Mouse (Mus musculus) intestine, postnatal 0 days (tissue): ENCODE measurements around the gene Sec16b. TPM values are rescaled to one million over a fixed set of nuclear protein-coding genes. Genes with fewer than 3 reads are reported as not detected.

Experiments
- ATAC-seq: fragments of 200-750 bp; cut with Nextera tagmentation; 2 replicates; pipeline ENCODE4 v1.8.0; 2017; ENCODE audit warnings: mild to moderate bottlenecking, moderate TSS enrichment, moderate library complexity
- H3K27ac ChIP-seq: fragments of 300-500 bp; sonication (generic); 2 replicates; pipeline ENCODE4 v1.5.1; 2014; ENCODE audit warnings: mild to moderate bottlenecking, low read depth, low read length, moderate library complexity
- H3K27me3 ChIP-seq: fragments of 300-500 bp; sonication (generic); replicated peaks from 2 replicates; pipeline ENCODE4 v1.6.1; 2014; ENCODE audit warnings: low read length, mixed read lengths; ENCODE audit not compliant: control insufficient read depth, insufficient read depth
- H3K36me3 ChIP-seq: fragments of 300-500 bp; sonication (generic); 2 replicates; pipeline ENCODE4 v1.6.1; 2014; ENCODE audit warnings: mild to moderate bottlenecking, moderate library complexity; ENCODE audit not compliant: control insufficient read depth, insufficient read depth
- H3K4me1 ChIP-seq: fragments of 300-500 bp; sonication (generic); replicated peaks from 2 replicates; pipeline ENCODE4 v1.6.1; 2014; ENCODE audit warnings: antibody characterized with exemption, low read length, mixed read lengths; ENCODE audit not compliant: control insufficient read depth, insufficient read depth
- H3K4me2 ChIP-seq: fragments of 300-500 bp; sonication (generic); replicated peaks from 2 replicates; pipeline ENCODE4 v1.6.1; 2014; ENCODE audit warnings: low read depth, mild to moderate bottlenecking, moderate library complexity
- H3K4me3 ChIP-seq: fragments of 300-500 bp; sonication (generic); 2 replicates; pipeline ENCODE4 v1.5.1; 2014; ENCODE audit warnings: low read depth, low read length
- H3K9ac ChIP-seq: fragments of 300-500 bp; sonication (generic); 2 replicates; pipeline ENCODE4 v1.6.1; 2014; ENCODE audit warnings: mild to moderate bottlenecking, low read depth, low read length
- H3K9me3 ChIP-seq: fragments of 300-500 bp; sonication (generic); 2 replicates; pipeline ENCODE4 v1.6.1; 2016; ENCODE audit warnings: mixed run types; ENCODE audit not compliant: control insufficient read depth
- CTCF ChIP-seq: sonication (generic); IDR thresholded peaks from 2 replicates; pipeline ENCODE4 v1.5.1; 2016; ENCODE audit warnings: low read depth, mild to moderate bottlenecking, control low read depth, antibody characterized with exemption, moderate library complexity
- WGBS: fragments of 180-500 bp; shearing (Covaris S2); extraction: QIAGEN DNeasy Blood & Tissue Kit; methylation state at CpG from one replicate; pipeline ENCODE4 v1.1.7; 2014; 5-methylcytosine and 5-hydroxymethylcytosine counted together
- polyA plus RNA-seq: library from polyadenylated mRNA; unstranded; fragments of >200 nt; fragmentation: Nextera tagmentation; extraction: Ambion mirVana; gene quantifications from 2 replicates; pipeline ENCODE4 v1.2.1, GENCODE M21; 2015

Sec16b gene
- polyA plus RNA-seq, 1 experiment from 2014 or later: 28.6 TPM

DNA sequence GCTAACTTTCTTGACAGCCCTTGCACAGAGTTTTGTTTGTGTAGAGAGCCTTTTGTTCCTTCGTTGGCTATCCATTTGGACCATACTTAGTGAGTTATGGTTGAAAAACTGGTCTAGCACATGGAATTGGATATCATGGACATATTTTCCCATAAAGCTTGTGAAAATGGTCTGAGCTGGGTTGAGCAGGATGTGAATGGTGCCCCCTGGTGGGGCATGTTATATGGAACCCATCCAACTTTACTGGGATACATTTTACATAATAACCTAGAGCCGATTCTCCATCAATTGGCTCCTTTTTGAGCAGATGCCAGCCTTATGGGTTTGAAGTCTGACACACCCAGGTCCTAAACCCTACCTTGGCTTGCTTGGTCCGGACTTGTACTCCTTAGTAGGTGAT is 41.3 kb upstream of the Sec16b start:
- Histone ChIP-seq H3K9me3 (no peaks in the 10 kb centered on the region), H3K36me3 (no peaks in the 10 kb centered on the region), H3K4me1 (no peaks in the 10 kb centered on the region), H3K27ac (no peak overlapping the region), H3K9ac (no peak overlapping the region), H3K4me3 (no peak overlapping the region), H3K4me2 (no peak overlapping the region), H3K27me3 (no peaks in the 10 kb centered on the region)
- ATAC-seq: no peak
- TF ChIP-seq CTCF: peak; percentile 66
- 80% methylated on average over 3 of the region's 3 CpGs for WGBS

DNA sequence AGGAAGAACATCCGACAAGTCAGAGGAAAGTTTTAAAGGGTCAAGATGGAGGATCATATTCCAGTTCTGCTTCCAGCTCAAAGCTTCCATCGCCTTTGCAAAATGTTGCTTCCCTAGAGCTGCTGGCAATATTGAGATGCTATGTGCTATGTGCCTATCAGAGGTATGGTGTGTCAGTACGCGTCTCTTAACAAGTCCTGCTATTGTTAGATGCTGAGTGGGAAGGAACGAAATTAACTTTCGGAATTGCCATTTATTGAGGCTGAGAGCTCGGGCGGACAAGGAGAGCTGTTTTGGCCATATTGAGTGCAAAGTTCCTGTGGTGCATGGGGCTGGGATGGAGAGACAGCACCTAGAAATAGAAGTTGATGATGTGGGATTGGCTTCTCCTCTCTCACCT is 38.7 kb upstream of the Sec16b start:
- H3K4me1 ChIP-seq: no peaks in the 10 kb centered on the region
- 93% methylated on average over 8 of the region's 8 CpGs for WGBS
- no peaks in the 10 kb centered on the region for H3K36me3 ChIP-seq
- no peak for ATAC-seq
- H3K27me3 ChIP-seq: no peaks in the 10 kb centered on the region
- H3K27ac ChIP-seq: no peak overlapping the region
- H3K4me3 ChIP-seq: no peak overlapping the region
- no peaks in the 10 kb centered on the region for H3K9me3 ChIP-seq
- no peak overlapping the region for H3K4me2 ChIP-seq
- TF ChIP-seq CTCF: no peak
- H3K9ac ChIP-seq: no peak overlapping the region

DNA sequence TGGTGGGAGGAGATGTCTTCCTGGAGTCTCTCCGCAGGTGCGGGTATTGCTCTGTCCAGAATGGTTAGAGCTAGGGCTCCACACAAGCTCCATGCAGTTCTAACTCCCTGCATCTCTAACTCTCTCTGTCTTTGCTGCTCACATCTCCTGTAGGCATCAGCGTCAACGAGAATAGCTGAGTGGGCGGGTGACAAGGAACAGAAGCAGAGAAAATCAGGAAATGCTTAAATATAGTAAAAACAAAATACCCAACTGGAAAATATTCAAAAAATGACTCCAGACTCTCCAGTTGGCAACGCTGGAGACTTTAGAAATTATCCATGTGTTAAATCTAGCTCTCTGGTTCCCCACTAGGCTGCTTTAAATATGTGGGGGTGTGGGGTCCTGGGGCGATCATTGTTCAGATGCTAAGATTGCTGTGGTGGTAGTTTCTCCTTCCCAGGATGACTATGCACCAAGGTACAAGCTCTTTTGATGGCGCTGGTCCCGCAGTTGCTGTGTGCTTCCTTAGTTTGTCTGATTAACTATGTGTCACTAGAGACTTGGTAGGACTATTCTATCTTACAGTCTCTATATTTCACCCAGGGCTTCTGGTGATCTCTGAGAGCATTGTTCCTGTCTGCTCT is 35.7 kb upstream of the Sec16b start:
- Histone ChIP-seq H3K9me3 (no peaks in the 10 kb centered on the region), H3K27me3 (no peaks in the 10 kb centered on the region), H3K9ac (no peak overlapping the region), H3K36me3 (no peaks in the 10 kb centered on the region), H3K4me3 (no peak overlapping the region), H3K4me1 (no peaks in the 10 kb centered on the region), H3K27ac (no peak overlapping the region), H3K4me2 (no peak overlapping the region)
- no peak for TF ChIP-seq CTCF
- WGBS: 91% methylated on average over 9 of the region's 9 CpGs
- ATAC-seq: no peak

DNA sequence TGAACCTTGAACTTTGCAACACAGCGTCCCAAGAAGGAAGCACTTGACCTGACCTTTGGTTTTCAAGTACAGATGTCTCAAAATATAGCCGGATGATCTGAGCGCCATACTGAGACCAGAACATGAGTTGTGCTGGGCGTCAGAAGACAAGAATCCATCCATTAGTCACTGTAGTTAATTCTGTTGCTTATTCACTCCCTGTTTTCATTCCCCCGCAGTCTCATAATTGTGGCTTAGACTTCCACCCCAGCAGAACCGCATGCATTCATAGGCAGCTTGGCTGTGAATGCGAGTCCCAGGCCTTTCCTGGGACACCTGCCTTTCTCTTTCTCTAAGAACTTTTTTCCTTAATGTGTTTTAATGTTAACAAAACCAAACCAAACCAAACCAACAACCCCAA is 33.8 kb upstream of the Sec16b start:
- Histone ChIP-seq H3K9me3 (no peaks in the 10 kb centered on the region), H3K36me3 (no peaks in the 10 kb centered on the region), H3K9ac (no peak overlapping the region), H3K27ac (no peak overlapping the region), H3K4me3 (no peak overlapping the region), H3K4me2 (no peak overlapping the region), H3K4me1 (no peaks in the 10 kb centered on the region), H3K27me3 (no peaks in the 10 kb centered on the region)
- TF ChIP-seq CTCF: no peak
- WGBS: 83% methylated on average over 7 of the region's 7 CpGs
- ATAC-seq: no peak

DNA sequence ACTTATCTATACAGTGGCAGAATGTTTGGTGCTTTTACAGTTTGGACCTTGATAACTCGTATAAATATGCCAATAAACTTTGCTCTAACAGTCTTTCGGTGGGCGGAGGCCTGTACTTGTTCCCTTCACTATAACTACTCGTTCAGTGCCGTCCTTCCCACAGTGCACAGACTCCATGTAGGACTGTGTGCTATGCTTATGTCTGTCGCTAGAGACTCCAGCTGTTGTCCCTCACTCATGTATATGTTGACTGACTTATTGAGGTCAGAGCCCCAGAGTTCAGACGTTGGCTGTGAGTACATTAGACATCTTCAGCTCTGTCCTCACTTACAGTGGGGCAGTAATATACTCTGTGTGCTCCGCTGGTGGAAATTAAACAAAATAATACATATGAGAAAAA is 31.7 kb upstream of the Sec16b start:
- no peaks in the 10 kb centered on the region for H3K9me3 ChIP-seq
- no peak for ATAC-seq
- H3K4me1 ChIP-seq: no peaks in the 10 kb centered on the region
- H3K4me2 ChIP-seq: no peak overlapping the region
- H3K36me3 ChIP-seq: peaks cover 4% of the 10 kb centered on the region; the same call in 1 of the 2 replicates
- no peak overlapping the region for H3K4me3 ChIP-seq
- no peak for TF ChIP-seq CTCF
- no peak overlapping the region for H3K9ac ChIP-seq
- H3K27me3 ChIP-seq: no peaks in the 10 kb centered on the region
- no peak overlapping the region for H3K27ac ChIP-seq
- WGBS: 47% methylated on average over 8 of the region's 8 CpGs

DNA sequence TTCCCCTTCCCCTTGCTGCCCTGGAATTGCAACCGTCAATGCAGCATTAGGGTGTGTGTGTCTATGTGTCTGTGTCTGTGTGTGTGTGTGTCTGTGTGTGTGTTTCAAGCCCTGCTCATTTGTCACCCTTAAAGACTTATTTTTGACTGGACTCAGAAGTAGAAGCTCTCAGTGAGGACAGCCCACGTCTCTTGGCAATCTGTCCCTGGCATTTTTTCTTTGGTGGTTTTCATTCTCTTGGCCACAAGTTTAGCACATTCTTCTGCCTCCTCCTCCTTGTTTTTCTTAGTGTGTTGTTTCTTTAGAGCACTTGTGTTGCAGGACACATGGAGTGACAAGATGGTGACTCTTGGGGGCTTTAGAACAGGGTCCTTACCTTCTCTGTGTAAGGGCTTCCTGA is 30.3 kb upstream of the Sec16b start:
- Histone ChIP-seq H3K4me2 (no peak overlapping the region), H3K9me3 (no peaks in the 10 kb centered on the region), H3K9ac (no peak overlapping the region), H3K36me3 (peaks cover 4% of the 10 kb centered on the region; the same call in 1 of the 2 replicates), H3K4me3 (no peak overlapping the region), H3K27ac (no peak overlapping the region), H3K4me1 (no peaks in the 10 kb centered on the region), H3K27me3 (no peaks in the 10 kb centered on the region)
- TF ChIP-seq CTCF: no peak
- no peak for ATAC-seq
- WGBS: 87% methylated on average over 2 of the region's 2 CpGs

DNA sequence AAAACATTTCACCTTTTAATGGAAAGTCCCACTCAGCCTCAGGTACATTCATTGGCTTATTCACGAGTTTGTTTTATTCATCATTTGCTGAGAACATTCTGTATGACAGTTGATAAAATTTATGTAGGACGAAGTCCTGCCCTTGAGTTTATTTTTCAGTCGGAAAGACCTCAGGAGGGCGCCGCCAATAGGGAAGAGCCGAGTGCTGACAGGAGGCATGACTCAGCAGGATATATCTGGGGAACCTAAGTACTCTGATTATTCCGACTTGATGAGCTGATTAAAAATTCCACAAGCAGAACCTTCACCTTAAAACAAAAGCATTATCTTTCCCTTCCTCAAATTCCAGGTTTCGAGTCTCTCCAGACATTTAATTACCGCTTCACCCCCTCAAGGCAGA is 26.4 kb upstream of the Sec16b start:
- H3K4me2 ChIP-seq: no peak overlapping the region
- peaks cover 4% of the 10 kb centered on the region; the same call in 1 of the 2 replicates for H3K36me3 ChIP-seq
- no peak overlapping the region for H3K27ac ChIP-seq
- H3K9ac ChIP-seq: no peak overlapping the region
- WGBS: 31% methylated on average over 9 of the region's 9 CpGs
- ATAC-seq: no peak
- 0 out of 2 replicates have a peak, but pooled peaks have one; percentile 5 for TF ChIP-seq CTCF
- no peaks in the 10 kb centered on the region for H3K9me3 ChIP-seq
- H3K4me1 ChIP-seq: no peaks in the 10 kb centered on the region
- no peaks in the 10 kb centered on the region for H3K27me3 ChIP-seq
- H3K4me3 ChIP-seq: no peak overlapping the region
